In the genomic region with DNA sequence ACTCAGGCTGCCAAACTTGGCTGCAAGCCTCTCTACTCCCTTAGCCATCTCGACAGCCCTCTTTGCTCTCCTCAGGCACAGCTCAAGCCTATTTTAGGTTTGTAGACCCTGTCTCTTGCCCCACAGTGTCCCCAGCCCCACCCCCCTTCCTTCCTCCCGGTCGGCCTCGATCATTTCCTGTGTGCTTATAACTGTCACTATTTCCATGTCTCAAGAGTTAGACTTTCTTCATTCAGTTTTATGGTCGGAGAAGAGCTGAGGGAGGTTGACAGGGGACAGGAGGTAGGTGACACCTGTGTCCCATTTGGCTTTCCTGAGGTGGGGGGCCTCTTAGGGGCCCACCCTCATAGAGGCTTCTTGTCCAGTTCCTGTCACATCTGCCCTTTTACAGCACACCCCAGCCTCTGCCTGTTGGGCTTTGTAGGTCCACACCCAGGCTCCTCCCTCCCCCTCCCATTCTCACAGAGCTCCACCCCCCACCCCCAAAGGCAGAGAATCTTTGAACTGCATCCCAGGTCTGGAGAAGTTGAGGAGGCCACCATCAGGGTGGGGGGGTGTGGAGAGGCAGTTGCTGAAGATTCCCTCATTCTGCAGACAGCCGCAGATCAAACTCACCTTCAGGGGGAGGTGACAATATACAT, we compare ENCODE assay signal across 8 mouse cellular contexts. TPM values are rescaled to one million over a fixed set of nuclear protein-coding genes. Genes with fewer than 3 reads are reported as not detected.
DNase-seq lines count a peak whose midpoint lies in the region; ATAC-seq and TF ChIP-seq lines count a peak whose summit lies in the region.

No protein-coding gene starts in this region.

- peak overlapping the region; percentile 99 for H3K27ac ChIP-seq in bone marrow, adult 2 months (ENCODE audit: control insufficient read depth, insufficient read depth, low read depth, low read length, poor library complexity)
- H3K27ac ChIP-seq in intestine, embryonic 14.5 days (ENCODE audit: low read depth): peak overlapping the region; percentile 45; the same call in 1 of the 2 replicates
- no peak overlapping the region for H3K27ac ChIP-seq in midbrain, embryonic 13.5 days

- no peak for TF ChIP-seq POLR2A in bone marrow, adult 2 months (IDR thresholded peaks at IDR 0.05; ENCODE audit: borderline replicate concordance, control insufficient read depth, low read depth, low read length)

- peaks cover 2% of the 10 kb centered on the region; the same call in 1 of the 2 replicates for H3K4me1 ChIP-seq in bone marrow, adult 2 months (ENCODE audit: control insufficient read depth, insufficient read depth, low read length)
- H3K4me1 ChIP-seq in intestine, embryonic 14.5 days (replicated peaks; ENCODE audit: control insufficient read depth, insufficient read depth, low read length): peaks cover 22% of the 10 kb centered on the region
- peaks cover 44% of the 10 kb centered on the region for H3K4me1 ChIP-seq in midbrain, embryonic 13.5 days (replicated peaks)

- WGBS in bone marrow, adult 2 months: 4% methylated on average over 6 of the region's 6 CpGs
- WGBS in intestine, embryonic 14.5 days: 41% methylated on average over 6 of the region's 6 CpGs
- WGBS in midbrain, embryonic 13.5 days: 84% methylated on average over 6 of the region's 6 CpGs

- peak overlapping the region; percentile 70 for H3K4me3 ChIP-seq in bone marrow, adult 2 months (replicated peaks; ENCODE audit: control insufficient read depth, low read depth, low read length)
- peak overlapping the region; percentile 8; the same call in 1 of the 2 replicates for H3K4me3 ChIP-seq in intestine, embryonic 14.5 days (ENCODE audit: low read depth, low read length)
- no peak overlapping the region for H3K4me3 ChIP-seq in midbrain, embryonic 13.5 days (replicated peaks)

- ATAC-seq in intestine, embryonic 14.5 days (replicated peaks; ENCODE audit: low FRiP score, low TSS enrichment, low read depth): no peak
- no peak for ATAC-seq in midbrain, embryonic 13.5 days

- no peaks in the 10 kb centered on the region for H3K27me3 ChIP-seq in intestine, embryonic 14.5 days (replicated peaks; ENCODE audit: control insufficient read depth, insufficient read depth, low read length)
- no peaks in the 10 kb centered on the region for H3K27me3 ChIP-seq in midbrain, embryonic 13.5 days

- DNase-seq in heart, adult 11 months: peak; percentile 96
- DNase-seq in heart, adult 9 months (ENCODE audit: low spot score in 2 of 2): no peak
- DNase-seq in intestine, embryonic 14.5 days (ENCODE audit: low spot score): no peak
- DNase-seq in testis, postnatal 14 days (ENCODE audit: low spot score): no peak
- no peak for DNase-seq in urinary bladder, postnatal 25 days (ENCODE audit: low spot score)
- DNase-seq in adrenal gland, postnatal 4 days (ENCODE audit: low spot score in 2 of 2): no peak

- H3K36me3 ChIP-seq in intestine, embryonic 14.5 days (ENCODE audit: control insufficient read depth, insufficient read depth, low read length): peaks cover 35% of the 10 kb centered on the region
- H3K36me3 ChIP-seq in midbrain, embryonic 13.5 days: peaks cover 37% of the 10 kb centered on the region

- peak overlapping the region; percentile 97 for H3K4me2 ChIP-seq in intestine, embryonic 14.5 days (ENCODE audit: low read length)
- H3K4me2 ChIP-seq in midbrain, embryonic 13.5 days (replicated peaks): peak overlapping the region; percentile 99

- no peaks in the 10 kb centered on the region for H3K9me3 ChIP-seq in intestine, embryonic 14.5 days (ENCODE audit: control insufficient read depth, low read length)
- H3K9me3 ChIP-seq in midbrain, embryonic 13.5 days: no peaks in the 10 kb centered on the region

- no peak for TF ChIP-seq CTCF in bone marrow, adult 2 months (IDR thresholded peaks at IDR 0.05; ENCODE audit: control insufficient read depth, insufficient read depth, low read length)

- no peak overlapping the region for H3K9ac ChIP-seq in intestine, embryonic 14.5 days (ENCODE audit: low read length)
- no peak overlapping the region; the same call in 1 of the 2 replicates for H3K9ac ChIP-seq in midbrain, embryonic 13.5 days (replicated peaks)

RNA-seq across cellular contexts. Expression of a gene that starts 3.8 kb away (rescaled TPM):
- polyA plus RNA-seq in bone marrow, adult 2 months (2011; ENCODE audit: insufficient read depth, insufficient read length, low replicate concordance, missing spikeins): 143 and 144 TPM in 2 replicates
- 121 and 125 TPM in 2 replicates for polyA plus RNA-seq in intestine, embryonic 14.5 days (2014; fragmentation: Nextera tagmentation; extraction: Ambion mirVana)
- polyA plus RNA-seq in midbrain, embryonic 13.5 days (2015; fragmentation: Nextera tagmentation; extraction: Ambion mirVana): 44.2 and 54.0 TPM in 2 replicates
- total RNA-seq in adrenal gland, postnatal 4 days (2021): 100 to 1,000 TPM; 138 to 140 TPM

RNA-seq across cellular contexts. Expression of a gene that starts 7.9 kb away (rescaled TPM):
- 1.2 and 1.9 TPM in 2 replicates for polyA plus RNA-seq in bone marrow, adult 2 months (2011; ENCODE audit: insufficient read depth, insufficient read length, low replicate concordance, missing spikeins)
- polyA plus RNA-seq in intestine, embryonic 14.5 days (2014; fragmentation: Nextera tagmentation; extraction: Ambion mirVana): 1.5 and 1.9 TPM in 2 replicates
- 39.9 and 42.3 TPM in 2 replicates for polyA plus RNA-seq in midbrain, embryonic 13.5 days (2015; fragmentation: Nextera tagmentation; extraction: Ambion mirVana)
- 10 to 100 TPM; 10.9 to 11.6 TPM for total RNA-seq in adrenal gland, postnatal 4 days (2021)

RNA-seq across cellular contexts. Expression of a gene that starts 29.3 kb away (rescaled TPM):
- 52.6 and 130 TPM in 2 replicates for polyA plus RNA-seq in bone marrow, adult 2 months (2011; ENCODE audit: insufficient read depth, insufficient read length, low replicate concordance, missing spikeins)
- 25.5 and 35.4 TPM in 2 replicates for polyA plus RNA-seq in intestine, embryonic 14.5 days (2014; fragmentation: Nextera tagmentation; extraction: Ambion mirVana)
- polyA plus RNA-seq in midbrain, embryonic 13.5 days (2015; fragmentation: Nextera tagmentation; extraction: Ambion mirVana): 43.4 and 48.9 TPM in 2 replicates
- 10 to 100 TPM; 29.9 to 40.3 TPM for total RNA-seq in adrenal gland, postnatal 4 days (2021)

RNA-seq across cellular contexts. Expression of a gene that starts 38.1 kb away (rescaled TPM):
- 25.6 and 45.6 TPM in 2 replicates for polyA plus RNA-seq in bone marrow, adult 2 months (2011; ENCODE audit: insufficient read depth, insufficient read length, low replicate concordance, missing spikeins)
- 12.1 and 15.4 TPM in 2 replicates for polyA plus RNA-seq in intestine, embryonic 14.5 days (2014; fragmentation: Nextera tagmentation; extraction: Ambion mirVana)
- polyA plus RNA-seq in midbrain, embryonic 13.5 days (2015; fragmentation: Nextera tagmentation; extraction: Ambion mirVana): 10.6 and 11.0 TPM in 2 replicates
- 10 to 100 TPM; 58.4 to 67.5 TPM for total RNA-seq in adrenal gland, postnatal 4 days (2021)

RNA-seq across cellular contexts. Expression of a gene that starts 38.3 kb away (rescaled TPM):
- 9.5 and 18.7 TPM in 2 replicates for polyA plus RNA-seq in bone marrow, adult 2 months (2011; ENCODE audit: insufficient read depth, insufficient read length, low replicate concordance, missing spikeins)
- polyA plus RNA-seq in intestine, embryonic 14.5 days (2014; fragmentation: Nextera tagmentation; extraction: Ambion mirVana): 14.4 and 17.9 TPM in 2 replicates
- polyA plus RNA-seq in midbrain, embryonic 13.5 days (2015; fragmentation: Nextera tagmentation; extraction: Ambion mirVana): 10.9 and 12.0 TPM in 2 replicates
- total RNA-seq in adrenal gland, postnatal 4 days (2021): 1 to 10 TPM; 8.9 to 9.3 TPM

Comparison
In these comparisons a context has a peak if more than half of its experiments do, and no peak if none do; other contexts are left out.
1. RNA of a gene that starts 7.9 kb away (polyA plus RNA-seq): 39.9 to 42.3 TPM in midbrain, embryonic 13.5 days; 1.2 to 1.9 TPM in bone marrow, adult 2 months and 1.5 to 1.9 TPM in intestine, embryonic 14.5 days; every median in the first group is over 10 times any median in the second.